Mouse (Mus musculus) testis, adult 2 months (tissue): Measurements from ENCODE around the gene Prickle1. TPM values are rescaled to one million over a fixed set of nuclear protein-coding genes. Genes with fewer than 3 reads are reported as not detected.

Experiments used
- H3K27ac ChIP-seq: fragments of 200-500 bp; 2 replicates; pipeline ENCODE4 v1.5.1; 2012; ENCODE audit warnings: low read depth, low read length; ENCODE audit not compliant: control insufficient read depth, insufficient read depth
- H3K27me3 ChIP-seq: fragments of 200-500 bp; 2 replicates; pipeline ENCODE4 v1.6.1; 2012; ENCODE audit warnings: mild to moderate bottlenecking, low read length, moderate library complexity; ENCODE audit not compliant: control insufficient read depth, insufficient read depth
- H3K36me3 ChIP-seq: fragments of 200-500 bp; 2 replicates; pipeline ENCODE4 v1.6.1; 2012; ENCODE audit warnings: mild to moderate bottlenecking, low read length; ENCODE audit not compliant: control insufficient read depth, insufficient read depth
- H3K4me1 ChIP-seq: fragments of 200-500 bp; 2 replicates; pipeline ENCODE4 v1.6.1; 2012; ENCODE audit warnings: low read length; ENCODE audit not compliant: control insufficient read depth, insufficient read depth
- H3K4me3 ChIP-seq: fragments of 200-500 bp; 2 replicates; pipeline ENCODE4 v1.5.1; 2012; ENCODE audit warnings: low read depth, mild to moderate bottlenecking, low read length, moderate library complexity, mixed read lengths; ENCODE audit not compliant: control insufficient read depth
- CTCF ChIP-seq: fragments of 200-500 bp; IDR thresholded peaks from 2 replicates; pipeline ENCODE4 v1.5.1; 2012; ENCODE audit warnings: low read depth, mild to moderate bottlenecking, inconsistent platforms, low read length, moderate library complexity; ENCODE audit not compliant: control insufficient read depth, insufficient read depth, insufficient replicate concordance
- POLR2A ChIP-seq: fragments of 200-500 bp; IDR thresholded peaks from 2 replicates; pipeline ENCODE4 v1.6.1; 2012; ENCODE audit warnings: low read depth, mild to moderate bottlenecking, inconsistent platforms, low read length, moderate library complexity; ENCODE audit not compliant: control insufficient read depth
- polyA plus RNA-seq: library from polyadenylated mRNA; depleted of rRNA; stranded (reverse); fragments of >200 nt; gene quantifications from 2 replicates; pipeline ENCODE4 v1.2.3, GENCODE M21; 2012

Prickle1 gene
- polyA plus RNA-seq, 1 experiment: 3.9 TPM

- TF ChIP-seq POLR2A (no peak; the same call in 1 of the 2 replicates), CTCF (no peak)
- Histone ChIP-seq H3K36me3 (no peaks in the 10 kb centered on the region), H3K4me3 (peak overlapping the region; percentile 83), H3K27me3 (no peaks in the 10 kb centered on the region), H3K27ac (peak overlapping the region; percentile 59), H3K4me1 (peaks cover 29% of the 10 kb centered on the region)
These were observed 598 bp downstream of the Prickle1 start for GRCm38 (mm10) chr15:93594888-93595698.

GRCm38 (mm10) chr15:93594296-93594887, 1.3 kb downstream of the Prickle1 start:
- H3K27me3 ChIP-seq: no peaks in the 10 kb centered on the region
- H3K36me3 ChIP-seq: no peaks in the 10 kb centered on the region
- H3K4me1 ChIP-seq: peaks cover 29% of the 10 kb centered on the region
- H3K4me3 ChIP-seq: peak overlapping the region; percentile 32; the same call in 1 of the 2 replicates
- peak overlapping the region; percentile 60; the same call in 1 of the 2 replicates for H3K27ac ChIP-seq
- no peak for TF ChIP-seq POLR2A
- TF ChIP-seq CTCF: no peak

GRCm38 (mm10) chr15:93592596-93592995, 3.1 kb downstream of the Prickle1 start:
- TF ChIP-seq POLR2A (no peak), CTCF (no peak)
- Histone ChIP-seq H3K36me3 (no peaks in the 10 kb centered on the region), H3K4me1 (peaks cover 31% of the 10 kb centered on the region), H3K4me3 (no peak overlapping the region), H3K27ac (no peak overlapping the region), H3K27me3 (no peaks in the 10 kb centered on the region)

GRCm38 (mm10) chr15:93591831-93592321, 3.8 kb downstream of the Prickle1 start:
- no peaks in the 10 kb centered on the region for H3K27me3 ChIP-seq
- H3K27ac ChIP-seq: no peak overlapping the region
- TF ChIP-seq POLR2A (no peak), CTCF (no peak)
- no peak overlapping the region; the same call in 1 of the 2 replicates for H3K4me3 ChIP-seq
- H3K36me3 ChIP-seq: no peaks in the 10 kb centered on the region
- peaks cover 33% of the 10 kb centered on the region for H3K4me1 ChIP-seq

GRCm38 (mm10) chr15:93591371-93591770, 4.3 kb downstream of the Prickle1 start:
- no peaks in the 10 kb centered on the region for H3K36me3 ChIP-seq
- TF ChIP-seq POLR2A: no peak
- no peak for TF ChIP-seq CTCF
- peaks cover 31% of the 10 kb centered on the region for H3K4me1 ChIP-seq
- no peak overlapping the region for H3K4me3 ChIP-seq
- H3K27me3 ChIP-seq: no peaks in the 10 kb centered on the region
- no peak overlapping the region for H3K27ac ChIP-seq

- peak overlapping the region; percentile 48; the same call in 1 of the 2 replicates for H3K27ac ChIP-seq
- TF ChIP-seq POLR2A (no peak), CTCF (no peak)
These were observed 7.3 kb downstream of the Prickle1 start for GRCm38 (mm10) chr15:93588401-93588800.

GRCm38 (mm10) chr15:93587660-93588059, 8.0 kb downstream of the Prickle1 start:
- H3K4me3 ChIP-seq: peak overlapping the region; percentile 71
- no peaks in the 10 kb centered on the region for H3K27me3 ChIP-seq
- H3K4me1 ChIP-seq: peaks cover 12% of the 10 kb centered on the region
- no peaks in the 10 kb centered on the region for H3K36me3 ChIP-seq
- H3K27ac ChIP-seq: no peak overlapping the region; the same call in 1 of the 2 replicates
- no peak for TF ChIP-seq CTCF
- TF ChIP-seq POLR2A: peak; percentile 51; the same call in 1 of the 2 replicates

More at GRCm38 (mm10) chr15:93588401-93588800, 7.3 kb downstream of the Prickle1 start:
- Histone ChIP-seq H3K36me3 (no peaks in the 10 kb centered on the region), H3K4me1 (peaks cover 12% of the 10 kb centered on the region), H3K4me3 (peak overlapping the region; percentile 75), H3K27me3 (no peaks in the 10 kb centered on the region)
